Mouse (Mus musculus) urinary bladder, adult 18-20 months (tissue): ENCODE results near the gene Nkx2-9.

ENCODE experiments used
- DNase-seq, 2 experiments: peaks; one replicate each; pipeline ENCODE4 v3.0.0; 2022; ENCODE audit warnings: low spot score in 2 of 2, mixed read lengths in 2 of 2

Nkx2-9 gene

GRCm38 (mm10) chr12:56612761-56613437 lies at the start of gene Nkx2-9:
TSS of gene Nkx2-9 (minus strand) at chr12:56613284.
- DNase-seq, result no peak

GRCm38 (mm10) chr12:56637181-56637566 lies 24.1 kb upstream of the Nkx2-9 start:
- DNase-seq, result peak in 1 of 2 experiments; percentile 13

- peak in 1 of 2 experiments; percentile 3 for DNase-seq
Observed at GRCm38 (mm10) chr12:56636534-56637180, 23.6 kb upstream of the Nkx2-9 start.

- DNase-seq, result no peak
Observed at GRCm38 (mm10) chr12:56616088-56616487, 3.0 kb upstream of the Nkx2-9 start.

GRCm38 (mm10) chr12:56615391-56615790 lies 2.3 kb upstream of the Nkx2-9 start:
- DNase-seq, result no peak

- DNase-seq, result no peak
Observed at GRCm38 (mm10) chr12:56614513-56614912, 1.4 kb upstream of the Nkx2-9 start.

GRCm38 (mm10) chr12:56613916-56614510 lies 929 bp upstream of the Nkx2-9 start:
- no peak for DNase-seq

- no peak for DNase-seq
Observed at GRCm38 (mm10) chr12:56613438-56613830, 350 bp upstream of the Nkx2-9 start.

- DNase-seq, result no peak
Observed at GRCm38 (mm10) chr12:56612349-56612735, 742 bp downstream of the Nkx2-9 start.

- peak in 1 of 2 experiments; percentile 14 for DNase-seq
Observed at GRCm38 (mm10) chr12:56611504-56612348, 1.4 kb downstream of the Nkx2-9 start.

GRCm38 (mm10) chr12:56610851-56611250 lies 2.2 kb downstream of the Nkx2-9 start:
- DNase-seq, result no peak

- DNase-seq, result peak in 1 of 2 experiments; percentile 12
Observed at GRCm38 (mm10) chr12:56591722-56592121, 21.4 kb downstream of the Nkx2-9 start.

GRCm38 (mm10) chr12:56587830-56588229 lies 25.3 kb downstream of the Nkx2-9 start:
- DNase-seq, result no peak
